Mouse (Mus musculus): ENCODE measurements around the gene Pdzd2. TPM values are rescaled to one million over a fixed set of nuclear protein-coding genes. Genes with fewer than 3 reads are reported as not detected.

Pdzd2 gene
- polyA plus RNA-seq, 1 experiment from 2014 or later, result 32.8 TPM

DNA sequence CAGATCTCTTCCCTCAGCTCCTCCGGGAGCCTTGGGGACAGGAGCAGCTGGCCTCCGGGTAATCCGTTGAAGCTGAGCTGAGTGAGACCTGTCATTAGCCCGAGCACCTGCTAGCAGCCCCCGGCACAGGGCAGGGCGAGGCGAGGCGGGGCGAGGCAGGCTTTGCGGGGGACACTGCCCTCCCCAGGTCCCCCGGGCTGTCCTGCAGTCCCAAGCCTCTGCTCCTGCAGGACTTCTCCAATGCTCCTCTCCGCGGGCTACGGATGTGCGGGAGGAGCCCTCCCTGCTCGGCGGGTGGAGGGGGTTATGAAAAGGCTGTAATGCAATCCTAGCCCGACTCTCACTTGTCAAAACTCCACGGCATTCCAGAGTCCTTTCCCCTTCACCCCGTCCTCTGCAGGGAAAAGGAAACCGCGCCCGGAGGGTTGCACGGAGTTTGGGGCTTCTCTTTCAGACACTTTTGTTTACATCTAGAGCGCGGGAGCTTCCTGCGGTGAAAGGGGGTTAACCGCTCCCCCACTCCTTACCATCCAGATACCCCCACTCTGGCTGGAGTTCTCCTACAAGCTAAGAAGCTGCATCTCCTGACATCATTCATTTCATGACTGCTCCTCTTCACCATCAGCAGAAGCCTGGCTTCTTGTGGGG lies 190.3 kb downstream of the Pdzd2 start:
- peaks cover 38% of the 10 kb centered on the region for H3K4me1 ChIP-seq (ENCODE audit: control insufficient read depth, insufficient read depth, low read length)
- no peaks in the 10 kb centered on the region for H3K9me3 ChIP-seq (ENCODE audit: control insufficient read depth, low read depth, low read length)
- peak; percentile 42; the same call in 1 of the 2 replicates for ATAC-seq (ENCODE audit: insufficient number of reproducible peaks, insufficient read depth, low FRiP score, low read depth)
- H3K27me3 ChIP-seq (ENCODE audit: control insufficient read depth, insufficient read depth, low read length), result no peaks in the 10 kb centered on the region
- under 1% methylated on average over 28 of the region's 28 CpGs for WGBS
- no peaks in the 10 kb centered on the region for H3K36me3 ChIP-seq (ENCODE audit: control insufficient read depth, insufficient read depth, low read length)
- peak overlapping the region; percentile 80 for H3K4me2 ChIP-seq (replicated peaks; ENCODE audit: low read depth, low read length)
- peak overlapping the region; percentile 66 for H3K27ac ChIP-seq (ENCODE audit: low read length)
- H3K9ac ChIP-seq (replicated peaks; ENCODE audit: low read depth, low read length), result peak overlapping the region; percentile 37
- H3K4me3 ChIP-seq (ENCODE audit: low read depth, low read length), result peak overlapping the region; percentile 45

DNA sequence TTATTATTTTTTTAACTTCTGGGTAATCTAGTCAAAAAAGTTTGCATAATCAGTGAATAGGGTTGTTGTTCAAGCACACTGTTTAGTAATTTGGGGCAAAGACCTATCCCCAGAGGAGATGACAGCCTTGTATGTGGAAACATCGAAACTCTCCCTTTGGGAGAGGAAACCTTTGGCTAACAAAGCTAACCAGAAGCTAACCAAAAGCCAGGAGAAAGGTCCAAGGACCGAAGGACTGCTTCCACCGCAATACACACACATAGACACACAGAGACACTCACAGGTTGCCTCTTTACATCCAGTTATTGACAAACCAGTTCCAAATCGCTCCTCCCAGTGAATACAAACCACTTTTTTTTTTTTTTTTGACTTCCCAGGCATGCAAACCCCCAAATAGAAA lies 191.0 kb downstream of the Pdzd2 start:
- Histone ChIP-seq H3K27me3 (ENCODE audit: control insufficient read depth, insufficient read depth, low read length) (no peaks in the 10 kb centered on the region), H3K9ac (replicated peaks; ENCODE audit: low read depth, low read length) (peak overlapping the region; percentile 37; the same call in 1 of the 2 replicates), H3K4me3 (ENCODE audit: low read depth, low read length) (peak overlapping the region; percentile 45), H3K27ac (ENCODE audit: low read length) (no peak overlapping the region), H3K4me2 (replicated peaks; ENCODE audit: low read depth, low read length) (peak overlapping the region; percentile 80), H3K4me1 (ENCODE audit: control insufficient read depth, insufficient read depth, low read length) (peaks cover 38% of the 10 kb centered on the region), H3K9me3 (ENCODE audit: control insufficient read depth, low read depth, low read length) (no peaks in the 10 kb centered on the region), H3K36me3 (ENCODE audit: control insufficient read depth, insufficient read depth, low read length) (no peaks in the 10 kb centered on the region)
- ATAC-seq (ENCODE audit: insufficient number of reproducible peaks, insufficient read depth, low FRiP score, low read depth), result no peak
- WGBS, result 30% methylated on average over 4 of the region's 4 CpGs

DNA sequence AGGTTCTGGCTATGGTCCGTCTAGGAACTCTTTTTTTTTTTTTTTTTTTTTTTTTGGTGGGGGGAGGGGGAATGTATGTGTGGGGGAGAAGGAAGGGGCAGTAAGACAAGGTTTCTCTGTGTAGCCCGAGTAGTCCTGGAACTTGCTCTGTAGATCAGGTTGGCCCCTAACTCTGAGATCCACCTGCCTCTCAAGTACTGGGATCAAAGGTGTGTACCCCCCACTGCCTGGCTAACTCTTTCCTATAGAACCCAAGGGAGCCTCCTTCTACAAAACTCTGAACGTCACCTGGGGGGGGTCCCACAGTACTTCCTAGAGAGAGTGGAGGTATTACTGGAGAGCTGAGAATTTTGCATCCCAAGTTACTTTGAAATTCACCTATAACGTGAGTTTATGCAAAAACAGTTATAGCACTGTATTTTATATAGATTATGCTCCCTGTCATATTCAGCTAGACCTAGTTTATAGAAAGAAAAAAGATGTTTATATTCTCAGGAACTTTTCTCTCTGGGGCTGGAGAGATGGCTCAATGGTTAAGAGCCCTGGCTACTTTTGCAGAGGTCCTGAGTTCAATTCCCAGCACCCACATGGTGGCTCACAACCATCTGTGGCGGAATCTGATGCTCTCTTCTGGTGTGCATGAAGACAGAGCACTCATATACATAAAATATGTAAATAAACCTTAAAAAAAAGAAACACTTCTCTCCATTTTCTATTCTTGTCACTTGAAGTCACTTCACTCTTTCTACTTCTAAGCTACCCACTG lies 191.9 kb downstream of the Pdzd2 start:
- Histone ChIP-seq H3K9ac (replicated peaks; ENCODE audit: low read depth, low read length) (no peak overlapping the region), H3K27me3 (ENCODE audit: control insufficient read depth, insufficient read depth, low read length) (no peaks in the 10 kb centered on the region), H3K27ac (ENCODE audit: low read length) (no peak overlapping the region), H3K4me3 (ENCODE audit: low read depth, low read length) (no peak overlapping the region), H3K4me1 (ENCODE audit: control insufficient read depth, insufficient read depth, low read length) (peaks cover 31% of the 10 kb centered on the region), H3K36me3 (ENCODE audit: control insufficient read depth, insufficient read depth, low read length) (no peaks in the 10 kb centered on the region), H3K9me3 (ENCODE audit: control insufficient read depth, low read depth, low read length) (no peaks in the 10 kb centered on the region), H3K4me2 (replicated peaks; ENCODE audit: low read depth, low read length) (peak overlapping the region; percentile 21; the same call in 1 of the 2 replicates)
- ATAC-seq (ENCODE audit: insufficient number of reproducible peaks, insufficient read depth, low FRiP score, low read depth), result no peak
- WGBS, result 57% methylated on average over 5 of the region's 5 CpGs

DNA sequence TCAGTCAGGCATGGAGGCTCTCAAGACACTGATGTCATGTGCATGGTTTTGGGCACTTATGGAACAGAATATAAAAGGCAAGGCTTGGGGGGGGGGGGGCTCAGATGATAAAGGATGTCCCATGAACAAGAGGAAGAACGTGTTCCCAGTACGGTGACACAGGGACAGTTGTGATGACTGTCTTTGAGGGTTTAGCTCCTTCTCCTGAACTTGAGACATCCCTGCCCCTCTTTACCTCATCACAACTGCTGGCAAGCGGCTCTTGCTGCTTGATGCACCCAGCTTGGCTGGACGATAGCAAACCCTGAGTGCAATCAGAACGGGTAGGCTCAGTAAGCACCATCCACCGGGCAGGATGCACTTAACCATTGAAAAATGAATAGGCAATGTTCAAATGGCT lies 192.9 kb downstream of the Pdzd2 start:
- no peak overlapping the region for H3K4me3 ChIP-seq (ENCODE audit: low read depth, low read length)
- H3K4me2 ChIP-seq (replicated peaks; ENCODE audit: low read depth, low read length), result 0 out of 2 replicates have a peak overlapping the region, but pooled peaks have one; percentile 21
- H3K36me3 ChIP-seq (ENCODE audit: control insufficient read depth, insufficient read depth, low read length), result no peaks in the 10 kb centered on the region
- no peak overlapping the region for H3K9ac ChIP-seq (replicated peaks; ENCODE audit: low read depth, low read length)
- H3K27me3 ChIP-seq (ENCODE audit: control insufficient read depth, insufficient read depth, low read length), result no peaks in the 10 kb centered on the region
- ATAC-seq (ENCODE audit: insufficient number of reproducible peaks, insufficient read depth, low FRiP score, low read depth), result no peak
- H3K9me3 ChIP-seq (ENCODE audit: control insufficient read depth, low read depth, low read length), result no peaks in the 10 kb centered on the region
- no peak overlapping the region for H3K27ac ChIP-seq (ENCODE audit: low read length)
- H3K4me1 ChIP-seq (ENCODE audit: control insufficient read depth, insufficient read depth, low read length), result peaks cover 29% of the 10 kb centered on the region
- 71% methylated on average over 6 of the region's 6 CpGs for WGBS

DNA sequence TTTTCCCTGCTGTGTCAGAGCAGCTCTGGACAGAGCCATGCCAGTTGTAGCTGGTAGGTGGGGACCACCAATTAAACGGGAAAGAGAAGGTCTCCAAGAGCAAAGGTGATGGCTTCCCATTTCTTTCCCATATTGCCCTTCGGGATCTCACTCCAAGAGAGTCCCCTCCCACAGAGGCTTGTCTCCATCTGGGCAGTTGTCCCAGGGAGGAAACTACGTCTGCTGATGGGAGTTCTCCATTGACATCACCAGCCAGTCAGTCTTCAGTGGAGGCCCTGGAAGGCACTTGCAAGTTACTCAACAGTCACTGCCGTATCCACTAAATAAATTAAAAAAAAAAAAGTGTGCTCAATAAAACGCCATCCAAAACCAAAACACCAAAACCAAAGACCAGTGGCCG lies 194.1 kb downstream of the Pdzd2 start:
- Histone ChIP-seq H3K36me3 (ENCODE audit: control insufficient read depth, insufficient read depth, low read length) (no peaks in the 10 kb centered on the region), H3K9me3 (ENCODE audit: control insufficient read depth, low read depth, low read length) (no peaks in the 10 kb centered on the region), H3K4me2 (replicated peaks; ENCODE audit: low read depth, low read length) (no peak overlapping the region), H3K9ac (replicated peaks; ENCODE audit: low read depth, low read length) (no peak overlapping the region), H3K27me3 (ENCODE audit: control insufficient read depth, insufficient read depth, low read length) (no peaks in the 10 kb centered on the region), H3K4me3 (ENCODE audit: low read depth, low read length) (no peak overlapping the region), H3K4me1 (ENCODE audit: control insufficient read depth, insufficient read depth, low read length) (peaks cover 27% of the 10 kb centered on the region), H3K27ac (ENCODE audit: low read length) (no peak overlapping the region)
- no peak for ATAC-seq (ENCODE audit: insufficient number of reproducible peaks, insufficient read depth, low FRiP score, low read depth)
- 64% methylated on average over 6 of the region's 6 CpGs for WGBS

DNA sequence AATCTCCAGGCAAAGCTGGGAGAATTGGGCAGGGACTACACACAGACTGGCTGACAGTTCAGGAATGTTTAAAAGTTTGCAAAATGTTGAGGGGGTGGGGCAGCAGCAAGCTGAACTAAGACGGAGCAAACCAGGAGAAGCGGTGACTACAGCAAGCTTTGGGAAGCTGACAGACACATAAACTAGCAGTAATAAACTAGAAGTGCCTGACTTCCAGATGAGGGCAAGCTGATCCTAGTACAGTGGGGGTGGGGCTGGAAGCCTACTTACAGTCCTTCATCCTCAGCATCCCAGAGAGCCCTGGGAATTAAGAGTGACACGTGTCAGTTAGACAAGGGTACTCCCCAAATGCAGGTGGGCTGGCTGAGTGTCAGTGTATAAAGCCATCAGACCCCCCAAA lies 194.5 kb downstream of the Pdzd2 start:
- WGBS, result 26% methylated on average over 3 of the region's 3 CpGs
- Histone ChIP-seq H3K4me2 (replicated peaks; ENCODE audit: low read depth, low read length) (no peak overlapping the region), H3K4me3 (ENCODE audit: low read depth, low read length) (no peak overlapping the region), H3K27me3 (ENCODE audit: control insufficient read depth, insufficient read depth, low read length) (no peaks in the 10 kb centered on the region), H3K27ac (ENCODE audit: low read length) (no peak overlapping the region), H3K4me1 (ENCODE audit: control insufficient read depth, insufficient read depth, low read length) (peaks cover 22% of the 10 kb centered on the region), H3K9ac (replicated peaks; ENCODE audit: low read depth, low read length) (no peak overlapping the region), H3K9me3 (ENCODE audit: control insufficient read depth, low read depth, low read length) (no peaks in the 10 kb centered on the region), H3K36me3 (ENCODE audit: control insufficient read depth, insufficient read depth, low read length) (no peaks in the 10 kb centered on the region)
- ATAC-seq (ENCODE audit: insufficient number of reproducible peaks, insufficient read depth, low FRiP score, low read depth), result no peak

DNA sequence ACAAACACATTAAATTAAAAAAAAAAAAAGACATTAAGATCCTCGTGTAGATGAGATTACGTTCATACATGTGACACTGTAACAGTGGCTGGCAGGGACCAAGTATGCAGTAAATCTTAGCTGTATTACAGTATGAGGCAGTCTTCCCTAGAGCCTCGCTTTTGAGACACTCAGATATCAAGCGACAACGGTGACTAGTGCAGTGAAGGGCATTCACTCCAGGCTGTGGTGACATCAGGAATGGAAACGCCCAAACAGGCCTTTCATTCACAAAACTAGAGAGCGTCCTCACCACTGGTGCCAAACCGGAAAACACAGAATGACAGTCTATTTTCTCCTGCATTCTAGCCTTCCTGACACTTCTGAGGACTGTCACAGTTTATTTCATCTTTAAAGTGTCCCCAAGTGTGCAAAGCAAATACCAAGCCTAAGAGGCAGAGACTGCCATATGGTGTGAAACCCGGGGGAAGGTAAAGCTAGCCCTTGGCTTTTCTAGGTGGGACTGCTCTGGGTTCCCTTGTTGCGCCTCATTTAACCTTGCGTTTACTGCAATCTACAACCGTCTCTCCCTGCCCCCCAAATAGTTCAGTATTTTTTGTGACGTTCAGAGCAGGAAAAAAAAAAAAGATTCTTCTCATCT lies 195.9 kb downstream of the Pdzd2 start:
- Histone ChIP-seq H3K36me3 (ENCODE audit: control insufficient read depth, insufficient read depth, low read length) (no peaks in the 10 kb centered on the region), H3K27ac (ENCODE audit: low read length) (no peak overlapping the region), H3K4me1 (ENCODE audit: control insufficient read depth, insufficient read depth, low read length) (peaks cover 19% of the 10 kb centered on the region), H3K4me3 (ENCODE audit: low read depth, low read length) (no peak overlapping the region), H3K4me2 (replicated peaks; ENCODE audit: low read depth, low read length) (no peak overlapping the region), H3K9me3 (ENCODE audit: control insufficient read depth, low read depth, low read length) (no peaks in the 10 kb centered on the region), H3K27me3 (ENCODE audit: control insufficient read depth, insufficient read depth, low read length) (no peaks in the 10 kb centered on the region), H3K9ac (replicated peaks; ENCODE audit: low read depth, low read length) (no peak overlapping the region)
- 79% methylated on average over 13 of the region's 13 CpGs for WGBS
- no peak for ATAC-seq (ENCODE audit: insufficient number of reproducible peaks, insufficient read depth, low FRiP score, low read depth)

DNA sequence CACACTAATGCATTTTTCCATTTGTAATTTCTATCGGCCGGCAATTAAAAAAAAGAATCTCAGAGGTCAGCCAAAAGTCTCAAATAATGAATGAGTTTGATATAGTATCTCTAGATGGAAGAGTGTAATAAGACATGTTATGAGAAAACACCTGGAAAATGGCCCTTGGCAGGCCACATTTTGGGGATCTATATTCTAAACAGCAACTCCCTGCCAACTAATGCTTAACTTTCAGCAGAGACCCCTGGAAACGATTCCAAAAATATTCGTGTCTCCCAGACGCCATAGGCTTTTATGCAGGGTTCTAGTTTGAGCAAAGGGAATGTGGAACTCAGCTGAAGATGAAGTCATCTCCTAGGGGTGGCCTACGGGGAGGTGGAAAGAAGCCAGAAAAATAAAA lies 197.4 kb downstream of the Pdzd2 start:
- Histone ChIP-seq H3K27me3 (ENCODE audit: control insufficient read depth, insufficient read depth, low read length) (no peaks in the 10 kb centered on the region), H3K4me3 (ENCODE audit: low read depth, low read length) (no peak overlapping the region), H3K9ac (replicated peaks; ENCODE audit: low read depth, low read length) (no peak overlapping the region), H3K27ac (ENCODE audit: low read length) (no peak overlapping the region), H3K36me3 (ENCODE audit: control insufficient read depth, insufficient read depth, low read length) (no peaks in the 10 kb centered on the region), H3K4me1 (ENCODE audit: control insufficient read depth, insufficient read depth, low read length) (peaks cover 19% of the 10 kb centered on the region), H3K9me3 (ENCODE audit: control insufficient read depth, low read depth, low read length) (no peaks in the 10 kb centered on the region), H3K4me2 (replicated peaks; ENCODE audit: low read depth, low read length) (no peak overlapping the region)
- no peak for ATAC-seq (ENCODE audit: insufficient number of reproducible peaks, insufficient read depth, low FRiP score, low read depth)
- WGBS, result 54% methylated on average over 6 of the region's 6 CpGs
